Mouse (Mus musculus) fat pad, adult 2 months (tissue): ENCODE data around the gene Epop.
A peak's percentile ranks its signal among the peaks of the same experiment; 100 is the strongest.

Experiments used
- DNase-seq: peaks from one replicate; pipeline ENCODE4 v3.0.0-alpha.2; 2011; ENCODE audit warnings: low read depth, low spot score; ENCODE audit errors: extremely low read depth

Epop gene

GRCm38 (mm10) chr11:97629576-97629975, at the start of gene Epop:
Gene Epop (minus strand): TSS chr11:97629702.
- DNase-seq: no peak

GRCm38 (mm10) chr11:97678301-97678700, 48.8 kb upstream of the Epop start:
- DNase-seq: no peak

- DNase-seq: no peak
Observed at GRCm38 (mm10) chr11:97677842-97678241, 48.3 kb upstream of the Epop start.

- DNase-seq: no peak
Observed at GRCm38 (mm10) chr11:97677381-97677780, 47.9 kb upstream of the Epop start.

- DNase-seq: no peak
Observed at GRCm38 (mm10) chr11:97676050-97676754, 46.7 kb upstream of the Epop start.

GRCm38 (mm10) chr11:97673148-97673547, 43.6 kb upstream of the Epop start:
- DNase-seq: no peak

GRCm38 (mm10) chr11:97671177-97671527, 41.6 kb upstream of the Epop start:
- no peak for DNase-seq

GRCm38 (mm10) chr11:97670234-97671176, 41.0 kb upstream of the Epop start:
- no peak for DNase-seq

GRCm38 (mm10) chr11:97669829-97670228, 40.3 kb upstream of the Epop start:
- no peak for DNase-seq

GRCm38 (mm10) chr11:97669268-97669667, 39.8 kb upstream of the Epop start:
- no peak for DNase-seq

GRCm38 (mm10) chr11:97668160-97668559, 38.7 kb upstream of the Epop start:
- DNase-seq: no peak

GRCm38 (mm10) chr11:97666794-97667193, 37.3 kb upstream of the Epop start:
- no peak for DNase-seq

GRCm38 (mm10) chr11:97666221-97666620, 36.7 kb upstream of the Epop start:
- DNase-seq: no peak

- no peak for DNase-seq
Observed at GRCm38 (mm10) chr11:97665431-97665830, 35.9 kb upstream of the Epop start.

GRCm38 (mm10) chr11:97664771-97665240, 35.3 kb upstream of the Epop start:
- no peak for DNase-seq

- no peak for DNase-seq
Observed at GRCm38 (mm10) chr11:97664339-97664665, 34.8 kb upstream of the Epop start.

GRCm38 (mm10) chr11:97663528-97664338, 34.2 kb upstream of the Epop start:
- no peak for DNase-seq

- no peak for DNase-seq
Observed at GRCm38 (mm10) chr11:97662893-97663527, 33.5 kb upstream of the Epop start, which contains the start of gene Mllt6. Gene Mllt6 (plus strand): TSS chr11:97663414.

GRCm38 (mm10) chr11:97662207-97662892, 32.8 kb upstream of the Epop start:
- DNase-seq: peak; percentile 36

GRCm38 (mm10) chr11:97661648-97662133, 32.2 kb upstream of the Epop start:
- DNase-seq: peak; percentile 33
